Mouse (Mus musculus): Measurements from ENCODE around the gene Fgfr2. TPM values are rescaled to one million over a fixed set of nuclear protein-coding genes. Genes with fewer than 3 reads are reported as not detected.

The Fgfr2 gene
- polyA plus RNA-seq, 1 experiment from 2014 or later = 11.4 TPM

- Histone ChIP-seq H3K27ac (ENCODE audit: low read length) (no peak overlapping the region), H3K27me3 (ENCODE audit: control insufficient read depth, insufficient read depth, low read depth, low read length) (no peaks in the 10 kb centered on the region), H3K4me1 (ENCODE audit: control insufficient read depth, low read depth, low read length) (no peaks in the 10 kb centered on the region), H3K4me3 (ENCODE audit: low read depth, low read length) (no peak overlapping the region), H3K36me3 (ENCODE audit: control insufficient read depth, insufficient read depth) (no peaks in the 10 kb centered on the region), H3K4me2 (ENCODE audit: low read depth, low read length) (no peak overlapping the region), H3K9me3 (replicated peaks; ENCODE audit: control insufficient read depth, low read length) (no peaks in the 10 kb centered on the region), H3K9ac (ENCODE audit: low read depth, low read length) (no peak overlapping the region)
- WGBS (ENCODE audit: insufficient replicate concordance) = 64% methylated on average over 4 of the region's 4 CpGs
- ATAC-seq (ENCODE audit: low read depth) = no peak
Observed at GRCm38 (mm10) chr7:130189901-130190300, 2933.2 kb downstream of the Fgfr2 start.

- H3K4me1 ChIP-seq (ENCODE audit: control insufficient read depth, low read depth, low read length) = no peaks in the 10 kb centered on the region
- H3K9me3 ChIP-seq (replicated peaks; ENCODE audit: control insufficient read depth, low read length) = no peaks in the 10 kb centered on the region
- H3K36me3 ChIP-seq (ENCODE audit: control insufficient read depth, insufficient read depth) = peaks cover 3% of the 10 kb centered on the region; the same call in 1 of the 2 replicates
- no peak overlapping the region for H3K4me2 ChIP-seq (ENCODE audit: low read depth, low read length)
- H3K27me3 ChIP-seq (ENCODE audit: control insufficient read depth, insufficient read depth, low read depth, low read length) = no peaks in the 10 kb centered on the region
- H3K27ac ChIP-seq (ENCODE audit: low read length) = no peak overlapping the region
- H3K4me3 ChIP-seq (ENCODE audit: low read depth, low read length) = no peak overlapping the region
- H3K9ac ChIP-seq (ENCODE audit: low read depth, low read length) = no peak overlapping the region
- WGBS (ENCODE audit: insufficient replicate concordance) = 70% methylated on average over 2 of the region's 2 CpGs
- no peak for ATAC-seq (ENCODE audit: low read depth)
Observed at GRCm38 (mm10) chr7:130188108-130188507, 2935.0 kb downstream of the Fgfr2 start.

GRCm38 (mm10) chr7:130184864-130185263 lies 2938.3 kb downstream of the Fgfr2 start:
- Histone ChIP-seq H3K4me3 (ENCODE audit: low read depth, low read length) (no peak overlapping the region), H3K9me3 (replicated peaks; ENCODE audit: control insufficient read depth, low read length) (no peaks in the 10 kb centered on the region), H3K36me3 (ENCODE audit: control insufficient read depth, insufficient read depth) (peaks cover 3% of the 10 kb centered on the region; the same call in 1 of the 2 replicates), H3K9ac (ENCODE audit: low read depth, low read length) (no peak overlapping the region), H3K27ac (ENCODE audit: low read length) (no peak overlapping the region), H3K4me1 (ENCODE audit: control insufficient read depth, low read depth, low read length) (no peaks in the 10 kb centered on the region), H3K4me2 (ENCODE audit: low read depth, low read length) (no peak overlapping the region), H3K27me3 (ENCODE audit: control insufficient read depth, insufficient read depth, low read depth, low read length) (no peaks in the 10 kb centered on the region)
- no peak for ATAC-seq (ENCODE audit: low read depth)
- WGBS (ENCODE audit: insufficient replicate concordance) = 60% methylated on average over 5 of the region's 5 CpGs

- Histone ChIP-seq H3K27me3 (ENCODE audit: control insufficient read depth, insufficient read depth, low read depth, low read length) (no peaks in the 10 kb centered on the region), H3K9ac (ENCODE audit: low read depth, low read length) (no peak overlapping the region), H3K36me3 (ENCODE audit: control insufficient read depth, insufficient read depth) (peaks cover 3% of the 10 kb centered on the region; the same call in 1 of the 2 replicates), H3K27ac (ENCODE audit: low read length) (no peak overlapping the region), H3K4me3 (ENCODE audit: low read depth, low read length) (no peak overlapping the region), H3K9me3 (replicated peaks; ENCODE audit: control insufficient read depth, low read length) (no peaks in the 10 kb centered on the region), H3K4me1 (ENCODE audit: control insufficient read depth, low read depth, low read length) (no peaks in the 10 kb centered on the region), H3K4me2 (ENCODE audit: low read depth, low read length) (no peak overlapping the region)
- no peak for ATAC-seq (ENCODE audit: low read depth)
- WGBS (ENCODE audit: insufficient replicate concordance) = 55% methylated on average over 5 of the region's 5 CpGs
Observed at GRCm38 (mm10) chr7:130183960-130184359, 2939.2 kb downstream of the Fgfr2 start.

GRCm38 (mm10) chr7:130182551-130182950 lies 2940.6 kb downstream of the Fgfr2 start:
- peaks cover 3% of the 10 kb centered on the region; the same call in 1 of the 2 replicates for H3K36me3 ChIP-seq (ENCODE audit: control insufficient read depth, insufficient read depth)
- H3K4me1 ChIP-seq (ENCODE audit: control insufficient read depth, low read depth, low read length) = no peaks in the 10 kb centered on the region
- H3K27me3 ChIP-seq (ENCODE audit: control insufficient read depth, insufficient read depth, low read depth, low read length) = no peaks in the 10 kb centered on the region
- H3K4me3 ChIP-seq (ENCODE audit: low read depth, low read length) = no peak overlapping the region
- H3K4me2 ChIP-seq (ENCODE audit: low read depth, low read length) = peak overlapping the region; percentile 30; the same call in 1 of the 2 replicates
- 0 out of 2 replicates have a peak, but pooled peaks have one; percentile 7 for ATAC-seq (ENCODE audit: low read depth)
- no peak overlapping the region for H3K9ac ChIP-seq (ENCODE audit: low read depth, low read length)
- no peaks in the 10 kb centered on the region for H3K9me3 ChIP-seq (replicated peaks; ENCODE audit: control insufficient read depth, low read length)
- 42% methylated on average over 18 of the region's 18 CpGs for WGBS (ENCODE audit: insufficient replicate concordance)
- no peak overlapping the region for H3K27ac ChIP-seq (ENCODE audit: low read length)

- H3K4me3 ChIP-seq (ENCODE audit: low read depth, low read length) = no peak overlapping the region
- no peaks in the 10 kb centered on the region for H3K27me3 ChIP-seq (ENCODE audit: control insufficient read depth, insufficient read depth, low read depth, low read length)
- H3K27ac ChIP-seq (ENCODE audit: low read length) = no peak overlapping the region
- H3K36me3 ChIP-seq (ENCODE audit: control insufficient read depth, insufficient read depth) = peaks cover 3% of the 10 kb centered on the region; the same call in 1 of the 2 replicates
- no peak for ATAC-seq (ENCODE audit: low read depth)
- no peak overlapping the region for H3K9ac ChIP-seq (ENCODE audit: low read depth, low read length)
- H3K9me3 ChIP-seq (replicated peaks; ENCODE audit: control insufficient read depth, low read length) = no peaks in the 10 kb centered on the region
- WGBS (ENCODE audit: insufficient replicate concordance) = 48% methylated on average over 3 of the region's 3 CpGs
- H3K4me2 ChIP-seq (ENCODE audit: low read depth, low read length) = no peak overlapping the region
- H3K4me1 ChIP-seq (ENCODE audit: control insufficient read depth, low read depth, low read length) = no peaks in the 10 kb centered on the region
Observed at GRCm38 (mm10) chr7:130178991-130179390, 2944.2 kb downstream of the Fgfr2 start.

GRCm38 (mm10) chr7:130177009-130177408 lies 2946.1 kb downstream of the Fgfr2 start:
- Histone ChIP-seq H3K9ac (ENCODE audit: low read depth, low read length) (no peak overlapping the region), H3K4me1 (ENCODE audit: control insufficient read depth, low read depth, low read length) (no peaks in the 10 kb centered on the region), H3K36me3 (ENCODE audit: control insufficient read depth, insufficient read depth) (no peaks in the 10 kb centered on the region), H3K4me2 (ENCODE audit: low read depth, low read length) (no peak overlapping the region), H3K9me3 (replicated peaks; ENCODE audit: control insufficient read depth, low read length) (no peaks in the 10 kb centered on the region), H3K27me3 (ENCODE audit: control insufficient read depth, insufficient read depth, low read depth, low read length) (no peaks in the 10 kb centered on the region), H3K4me3 (ENCODE audit: low read depth, low read length) (no peak overlapping the region), H3K27ac (ENCODE audit: low read length) (no peak overlapping the region)
- WGBS (ENCODE audit: insufficient replicate concordance) = 57% methylated on average over 5 of the region's 5 CpGs
- ATAC-seq (ENCODE audit: low read depth) = no peak

- WGBS (ENCODE audit: insufficient replicate concordance) = 50% methylated on average over 7 of the region's 7 CpGs
- Histone ChIP-seq H3K36me3 (ENCODE audit: control insufficient read depth, insufficient read depth) (no peaks in the 10 kb centered on the region), H3K27me3 (ENCODE audit: control insufficient read depth, insufficient read depth, low read depth, low read length) (no peaks in the 10 kb centered on the region), H3K4me3 (ENCODE audit: low read depth, low read length) (no peak overlapping the region), H3K9ac (ENCODE audit: low read depth, low read length) (no peak overlapping the region), H3K4me1 (ENCODE audit: control insufficient read depth, low read depth, low read length) (no peaks in the 10 kb centered on the region), H3K27ac (ENCODE audit: low read length) (no peak overlapping the region), H3K4me2 (ENCODE audit: low read depth, low read length) (no peak overlapping the region), H3K9me3 (replicated peaks; ENCODE audit: control insufficient read depth, low read length) (no peaks in the 10 kb centered on the region)
- ATAC-seq (ENCODE audit: low read depth) = no peak
Observed at GRCm38 (mm10) chr7:130174525-130174924, 2948.6 kb downstream of the Fgfr2 start.

GRCm38 (mm10) chr7:130173914-130174313 lies 2949.2 kb downstream of the Fgfr2 start:
- no peak overlapping the region for H3K27ac ChIP-seq (ENCODE audit: low read length)
- H3K9me3 ChIP-seq (replicated peaks; ENCODE audit: control insufficient read depth, low read length) = no peaks in the 10 kb centered on the region
- peak; percentile 59 for ATAC-seq (ENCODE audit: low read depth)
- H3K4me3 ChIP-seq (ENCODE audit: low read depth, low read length) = no peak overlapping the region
- no peaks in the 10 kb centered on the region for H3K4me1 ChIP-seq (ENCODE audit: control insufficient read depth, low read depth, low read length)
- no peak overlapping the region for H3K9ac ChIP-seq (ENCODE audit: low read depth, low read length)
- no peak overlapping the region for H3K4me2 ChIP-seq (ENCODE audit: low read depth, low read length)
- no peaks in the 10 kb centered on the region for H3K27me3 ChIP-seq (ENCODE audit: control insufficient read depth, insufficient read depth, low read depth, low read length)
- WGBS (ENCODE audit: insufficient replicate concordance) = 54% methylated on average over 5 of the region's 5 CpGs
- no peaks in the 10 kb centered on the region for H3K36me3 ChIP-seq (ENCODE audit: control insufficient read depth, insufficient read depth)
